Mouse (Mus musculus): ENCODE data around the gene Gm21887.
"Not testable (repeated sequence)": the region's sequence is repeated elsewhere in the genome, so short reads cannot be mapped to it uniquely, and the experiment has no call there.

The Gm21887 gene

GRCm38 (mm10) chrX:169998559-169999219 lies 10.8 kb upstream of the Gm21887 start:
- not testable (repeated sequence) for DNase-seq

GRCm38 (mm10) chrX:169999226-169999883 lies 10.1 kb upstream of the Gm21887 start:
- DNase-seq, result not testable (repeated sequence)

DNA sequence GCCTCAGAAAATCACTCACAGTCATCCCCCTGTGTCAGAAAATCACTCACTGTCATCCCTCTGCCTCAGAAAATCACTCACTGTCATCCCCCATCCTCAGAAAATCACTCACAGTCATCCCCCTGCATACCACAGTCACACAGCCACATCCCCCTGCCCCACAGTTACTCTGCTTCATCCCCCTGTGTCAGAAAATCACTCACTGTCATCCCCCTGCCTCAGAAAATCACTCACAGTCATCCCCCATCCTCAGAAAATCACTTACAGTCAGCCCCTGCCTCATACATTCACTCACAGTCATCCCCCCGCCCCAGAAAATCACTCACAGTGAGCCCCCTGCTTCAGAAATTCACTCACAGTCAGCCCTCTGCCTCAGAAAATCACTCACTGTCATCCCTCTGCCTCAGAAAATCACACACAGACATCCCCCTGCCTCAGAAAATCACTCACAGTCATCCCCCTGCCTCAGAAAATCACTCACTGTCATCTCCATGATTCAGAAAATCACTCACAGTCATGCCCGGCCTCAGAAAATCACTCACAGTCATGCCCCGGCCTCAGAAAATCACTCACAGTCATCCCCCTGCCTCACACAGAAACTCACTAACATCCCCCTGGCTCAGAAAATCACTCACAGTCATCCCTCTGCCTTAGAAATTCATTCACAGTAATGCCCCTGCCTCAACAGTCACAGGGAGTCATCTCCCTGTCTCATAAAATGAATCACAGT lies 9.4 kb upstream of the Gm21887 start:
- not testable (repeated sequence) for DNase-seq

GRCm38 (mm10) chrX:170000642-170001387 lies 8.6 kb upstream of the Gm21887 start:
- not testable (repeated sequence) for DNase-seq

GRCm38 (mm10) chrX:170001388-170001695 lies 8.1 kb upstream of the Gm21887 start:
- not testable (repeated sequence) for DNase-seq

DNA sequence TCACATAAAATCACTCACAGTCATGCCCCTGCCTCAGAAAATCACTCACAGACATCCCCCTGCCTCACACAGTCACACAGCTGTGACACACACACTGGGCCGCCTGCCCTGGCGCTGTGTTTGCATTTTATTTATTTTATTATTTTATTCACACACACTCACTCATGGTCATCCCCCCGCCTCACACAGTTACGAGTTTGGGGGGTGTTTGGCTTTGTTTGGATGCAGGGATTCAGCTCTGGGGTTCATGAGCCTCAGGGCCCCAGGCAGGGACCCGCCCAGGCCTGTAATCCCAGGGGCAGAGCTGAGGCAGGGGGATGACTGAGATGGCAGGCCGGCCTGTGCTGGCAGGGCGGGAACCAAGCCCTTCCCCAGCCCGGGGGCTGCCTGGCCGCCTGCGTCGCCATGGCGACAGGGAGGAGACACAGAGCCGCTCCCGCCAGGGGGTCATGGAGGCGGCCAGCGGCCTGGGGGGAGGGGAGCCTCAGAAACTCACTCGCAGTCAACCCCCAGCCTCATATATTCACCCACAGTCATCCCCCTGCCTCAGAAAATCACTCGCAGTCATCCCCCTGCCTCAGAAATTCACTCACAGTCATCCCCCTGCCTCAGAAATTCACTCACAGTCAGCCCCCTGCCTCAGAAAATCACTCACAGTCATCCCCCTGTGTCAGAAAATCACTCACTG lies 6.8 kb upstream of the Gm21887 start:
- DNase-seq, result not testable (repeated sequence)

- DNase-seq, result not testable (repeated sequence)
These were observed 5.9 kb upstream of the Gm21887 start for GRCm38 (mm10) chrX:170003536-170003935.

- not testable (repeated sequence) for DNase-seq
These were observed 5.2 kb upstream of the Gm21887 start for GRCm38 (mm10) chrX:170004236-170004635.

GRCm38 (mm10) chrX:170004793-170005192 lies 4.7 kb upstream of the Gm21887 start:
- not testable (repeated sequence) for DNase-seq

DNA sequence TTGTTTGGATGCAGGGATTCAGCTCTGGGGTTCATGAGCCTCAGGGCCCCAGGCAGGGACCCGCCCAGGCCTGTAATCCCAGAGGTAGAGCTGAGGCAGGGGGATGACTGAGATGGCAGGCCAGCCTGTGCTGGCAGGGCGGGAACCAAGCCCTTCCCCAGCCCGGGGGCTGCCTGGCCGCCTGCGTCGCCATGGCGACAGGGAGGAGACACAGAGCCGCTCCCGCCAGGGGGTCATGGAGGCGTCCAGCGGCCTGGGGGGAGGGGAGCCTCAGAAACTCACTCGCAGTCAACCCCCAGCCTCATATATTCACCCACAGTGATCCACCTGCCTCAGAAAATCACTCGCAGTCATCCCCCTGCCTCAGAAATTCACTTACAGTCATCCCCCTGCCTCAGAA lies 4.3 kb upstream of the Gm21887 start:
- not testable (repeated sequence) for DNase-seq

DNA sequence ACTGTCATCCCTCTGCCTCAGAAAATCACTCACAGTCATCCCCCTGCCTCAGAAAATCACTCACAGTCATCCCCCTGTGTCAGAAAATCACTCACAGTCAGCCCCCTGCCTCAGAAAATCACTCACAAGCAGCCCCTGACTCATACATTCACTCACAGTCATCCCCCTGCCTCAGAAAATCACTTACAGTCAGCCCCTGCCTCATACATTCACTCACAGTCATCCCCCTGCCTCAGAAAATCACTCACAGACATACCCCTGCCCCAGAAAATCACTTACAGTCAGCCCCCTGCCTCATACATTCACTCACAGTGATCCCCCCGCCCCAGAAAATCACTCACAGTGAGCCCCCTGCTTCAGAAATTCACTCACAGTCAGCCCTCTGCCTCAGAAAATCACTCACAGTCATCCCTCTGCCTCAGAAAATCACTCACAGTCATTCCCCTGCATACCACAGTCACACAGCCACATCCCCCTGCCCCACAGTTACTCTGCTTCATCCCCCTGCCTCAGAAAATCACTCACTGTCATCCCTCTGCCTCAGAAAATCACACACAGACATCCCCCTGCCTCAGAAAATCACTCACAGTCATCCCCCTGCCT lies 3.7 kb upstream of the Gm21887 start:
- not testable (repeated sequence) for DNase-seq

DNA sequence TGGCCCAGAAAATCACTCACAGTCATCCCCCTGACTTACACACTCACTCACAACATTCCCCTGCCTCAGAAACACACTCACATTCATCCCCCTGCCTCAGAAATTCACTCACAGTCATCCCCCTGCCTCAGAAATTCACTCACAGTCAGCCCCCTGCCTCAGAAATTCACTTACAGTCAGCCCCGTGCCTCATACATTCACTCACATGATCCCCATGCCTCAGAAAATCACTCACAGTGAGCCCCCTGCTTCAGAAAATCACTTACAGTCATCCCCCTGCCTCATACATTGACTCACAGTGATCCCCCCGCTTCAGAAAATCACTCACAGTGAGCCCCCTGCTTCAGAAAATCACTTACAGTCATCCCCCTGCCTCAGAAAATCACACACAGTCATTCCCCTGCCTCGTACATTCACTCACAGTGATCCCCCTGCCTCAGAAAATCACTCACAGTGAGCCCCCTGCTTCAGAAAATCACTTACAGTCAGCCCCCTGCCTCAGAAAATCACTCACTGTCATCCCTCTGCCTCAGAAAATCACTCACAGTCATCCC lies 2.7 kb upstream of the Gm21887 start:
- DNase-seq, result not testable (repeated sequence)

GRCm38 (mm10) chrX:170007375-170008178 lies 1.9 kb upstream of the Gm21887 start:
- not testable (repeated sequence) for DNase-seq

- DNase-seq, result not testable (repeated sequence)
These were observed 1.3 kb upstream of the Gm21887 start for GRCm38 (mm10) chrX:170008179-170008467.

DNA sequence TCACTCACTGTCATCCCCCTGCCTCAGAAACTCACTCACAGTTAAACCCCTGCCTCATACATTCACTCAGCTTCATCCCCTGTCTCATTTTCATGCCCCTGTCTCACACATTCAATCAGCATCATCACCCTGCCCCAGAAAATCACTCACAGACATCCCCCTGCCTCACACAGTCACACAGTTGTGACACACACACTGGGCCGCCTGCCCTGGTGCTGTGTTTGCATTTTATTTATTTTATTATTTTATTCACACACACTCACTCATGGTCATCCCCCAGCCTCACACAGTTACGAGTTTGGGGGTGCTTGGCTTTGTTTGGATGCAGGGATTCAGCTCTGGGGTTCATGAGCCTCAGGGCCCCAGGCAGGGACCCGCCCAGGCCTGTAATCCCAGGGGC lies 875 bp upstream of the Gm21887 start:
- DNase-seq, result not testable (repeated sequence)

DNA sequence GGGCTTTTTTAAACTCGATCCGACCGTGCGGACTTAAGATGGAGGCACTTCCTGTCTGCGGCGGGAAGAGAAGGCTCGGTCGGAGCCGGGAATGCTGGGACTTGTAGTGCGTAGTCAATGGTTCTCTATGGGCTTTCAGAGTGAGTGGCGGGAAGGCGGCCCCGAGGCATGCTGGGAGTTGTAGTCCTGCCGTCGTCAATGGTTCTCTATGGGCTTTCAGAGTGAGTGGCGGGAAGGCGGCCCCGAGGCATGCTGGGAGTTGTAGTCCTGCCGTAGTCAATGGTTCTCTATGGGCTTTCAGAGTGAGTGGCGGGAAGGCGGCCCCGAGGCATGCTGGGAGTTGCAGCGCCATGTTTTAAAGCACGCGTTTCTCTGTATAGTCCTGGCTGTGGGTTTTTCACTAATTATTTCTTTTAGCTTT lies 352 bp downstream of the Gm21887 start:
- peak; percentile 100 for DNase-seq

DNA sequence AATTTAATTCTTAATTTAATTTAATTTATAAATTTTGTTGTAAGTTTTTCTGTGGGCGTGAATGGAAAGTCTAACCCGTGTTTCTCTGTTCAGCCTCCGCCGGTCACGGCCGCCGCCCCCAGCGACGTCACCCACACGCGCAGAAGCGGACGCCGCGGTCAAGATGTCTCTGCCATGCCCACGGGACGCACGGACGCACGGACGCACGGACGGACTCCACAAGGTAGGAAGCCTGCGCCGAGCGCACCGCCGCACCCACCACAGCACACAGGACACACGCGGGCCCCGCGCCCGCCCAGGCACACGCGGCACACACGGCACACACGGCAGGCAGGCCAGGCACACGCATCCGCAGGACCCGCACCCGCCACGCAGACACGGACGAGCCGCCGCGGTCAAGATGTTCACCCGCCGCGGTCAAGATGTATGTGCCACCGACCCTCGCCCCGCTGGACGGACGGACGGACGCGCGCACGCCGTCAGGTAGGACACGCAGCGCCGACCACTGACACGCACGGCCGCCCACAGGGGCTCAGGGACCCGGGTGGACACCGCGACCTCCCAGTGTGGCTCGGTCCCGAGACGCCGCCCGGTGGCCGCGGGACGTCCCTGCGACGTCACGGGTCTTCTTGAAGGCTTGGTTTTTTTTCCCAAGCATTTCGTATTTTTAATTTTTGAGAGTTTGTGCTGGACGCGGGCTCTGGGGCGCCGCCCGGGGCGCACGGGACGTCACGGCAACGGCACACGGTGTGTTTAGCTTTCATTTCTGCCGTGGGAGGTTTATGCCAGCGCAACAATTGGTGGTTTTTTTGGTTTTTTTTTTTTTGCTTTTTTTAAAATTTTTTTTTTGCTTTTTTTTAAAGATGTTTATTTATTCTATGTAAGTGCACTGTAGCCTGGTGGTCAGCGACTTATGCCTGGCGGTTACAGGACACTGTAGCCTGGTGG lies 1.4 kb downstream of the Gm21887 start:
- not testable (repeated sequence) for DNase-seq

- not testable (repeated sequence) for DNase-seq
These were observed 2.0 kb downstream of the Gm21887 start for GRCm38 (mm10) chrX:170011529-170011879.

- DNase-seq, result not testable (repeated sequence)
These were observed 4.0 kb downstream of the Gm21887 start for GRCm38 (mm10) chrX:170013421-170013820.

GRCm38 (mm10) chrX:170014038-170014437 lies 4.6 kb downstream of the Gm21887 start:
- not testable (repeated sequence) for DNase-seq

Data from lung, postnatal 36 days (tissue).